Mouse (Mus musculus): Measurements from ENCODE around the gene Arhgef6. TPM values are rescaled to one million over a fixed set of nuclear protein-coding genes. Genes with fewer than 3 reads are reported as not detected.

The Arhgef6 gene
- total and polyA plus RNA-seq, 2 experiments from 2014 or later = 3.4 to 7.4 TPM

DNA sequence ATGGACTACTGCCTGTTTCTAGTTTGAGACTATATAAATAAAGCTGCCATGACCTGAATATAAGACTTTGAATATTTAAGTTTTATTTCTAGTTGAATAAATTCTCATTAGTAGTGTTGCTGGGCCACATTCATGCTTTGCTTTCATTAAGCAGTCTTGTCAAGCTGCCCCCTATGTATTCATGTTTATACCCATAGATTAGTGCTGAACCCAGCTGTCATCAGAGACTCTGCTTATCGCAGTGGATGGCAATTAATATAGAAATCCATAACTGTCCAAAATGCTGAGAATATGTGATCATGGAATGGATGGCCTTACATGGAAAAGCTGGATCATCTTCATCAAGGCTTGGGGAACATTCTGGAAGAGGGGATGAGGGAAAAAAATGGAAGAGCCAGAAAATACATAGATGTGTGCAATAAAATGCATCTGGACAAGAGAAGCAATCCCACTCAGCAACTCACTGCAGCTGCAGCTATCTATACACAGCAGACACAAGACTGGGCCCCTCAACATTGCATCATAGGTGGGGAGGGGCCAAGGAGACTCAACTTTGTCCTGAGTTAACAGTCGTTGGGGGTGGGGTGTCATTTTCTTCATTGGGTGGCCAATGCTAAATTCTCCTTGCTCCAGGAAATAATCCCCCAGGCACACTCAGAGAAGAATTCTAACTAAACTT is 26.5 kb upstream of the Arhgef6 start:
- H3K4me3 ChIP-seq (ENCODE audit: low read depth, low read length) = no peak overlapping the region
- no peak overlapping the region for H3K9ac ChIP-seq
- no peak overlapping the region for H3K27ac ChIP-seq (ENCODE audit: low read depth, low read length)
- no peak for ATAC-seq
- H3K36me3 ChIP-seq (ENCODE audit: insufficient read depth) = no peaks in the 10 kb centered on the region
- H3K4me2 ChIP-seq (ENCODE audit: low read depth) = no peak overlapping the region
- TF ChIP-seq CTCF (IDR thresholded peaks at IDR 0.05; ENCODE audit: low read depth) = no peak
- DNase-seq = no peak
- H3K27me3 ChIP-seq (ENCODE audit: insufficient read depth, low read length) = no peaks in the 10 kb centered on the region
- H3K9me3 ChIP-seq (ENCODE audit: low read length) = no peaks in the 10 kb centered on the region
- no peaks in the 10 kb centered on the region for H3K4me1 ChIP-seq (ENCODE audit: insufficient read depth)
- 74% methylated on average over 2 of the region's 2 CpGs for WGBS

GRCm38 (mm10) chrX:57359316-57359715 is 20.8 kb upstream of the Arhgef6 start:
- TF ChIP-seq CTCF (IDR thresholded peaks at IDR 0.05; ENCODE audit: low read depth) = no peak
- no peaks in the 10 kb centered on the region for H3K9me3 ChIP-seq (ENCODE audit: low read length)
- H3K27me3 ChIP-seq (ENCODE audit: insufficient read depth, low read length) = no peaks in the 10 kb centered on the region
- H3K4me2 ChIP-seq (ENCODE audit: low read depth) = no peak overlapping the region
- no peak for DNase-seq
- H3K36me3 ChIP-seq (ENCODE audit: insufficient read depth) = no peaks in the 10 kb centered on the region
- H3K27ac ChIP-seq (ENCODE audit: low read depth, low read length) = no peak overlapping the region
- H3K9ac ChIP-seq = no peak overlapping the region
- 79% methylated on average over 1 of the region's 1 CpGs for WGBS
- H3K4me3 ChIP-seq (ENCODE audit: low read depth, low read length) = no peak overlapping the region
- ATAC-seq = no peak
- H3K4me1 ChIP-seq (ENCODE audit: insufficient read depth) = no peaks in the 10 kb centered on the region

GRCm38 (mm10) chrX:57339220-57339619 is 691 bp upstream of the Arhgef6 start:
- Histone ChIP-seq H3K4me3 (ENCODE audit: low read depth, low read length) (no peak overlapping the region), H3K9ac (no peak overlapping the region), H3K4me2 (ENCODE audit: low read depth) (no peak overlapping the region; the same call in 1 of the 2 replicates), H3K27me3 (ENCODE audit: insufficient read depth, low read length) (no peaks in the 10 kb centered on the region), H3K27ac (ENCODE audit: low read depth, low read length) (no peak overlapping the region), H3K9me3 (ENCODE audit: low read length) (no peaks in the 10 kb centered on the region), H3K36me3 (ENCODE audit: insufficient read depth) (no peaks in the 10 kb centered on the region), H3K4me1 (ENCODE audit: insufficient read depth) (no peaks in the 10 kb centered on the region)
- 50% methylated on average over 4 of the region's 4 CpGs for WGBS
- TF ChIP-seq CTCF (IDR thresholded peaks at IDR 0.05; ENCODE audit: low read depth) = no peak
- DNase-seq (no peak), ATAC-seq (peak; percentile 60)

DNA sequence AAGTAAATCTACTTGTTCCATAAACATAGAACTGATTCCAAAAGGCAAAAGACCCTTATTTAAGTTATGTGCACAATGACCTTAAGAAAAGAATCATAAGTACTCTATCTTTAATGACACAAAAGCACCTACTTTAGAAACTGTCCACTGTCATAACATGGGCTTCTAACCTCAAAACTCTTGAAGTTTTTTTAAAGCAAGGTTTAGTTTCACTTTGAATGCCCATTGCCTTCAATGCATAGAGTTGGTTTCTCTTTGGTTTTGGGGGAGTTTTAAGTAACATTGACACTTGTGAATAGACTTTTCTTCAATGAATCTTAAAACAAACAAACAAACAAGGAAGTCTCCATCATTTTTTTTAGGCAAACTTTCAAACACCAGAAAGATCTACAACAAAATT is 947 bp downstream of the Arhgef6 start:
- Histone ChIP-seq H3K4me3 (ENCODE audit: low read depth, low read length) (no peak overlapping the region), H3K27ac (ENCODE audit: low read depth, low read length) (no peak overlapping the region), H3K36me3 (ENCODE audit: insufficient read depth) (no peaks in the 10 kb centered on the region), H3K27me3 (ENCODE audit: insufficient read depth, low read length) (no peaks in the 10 kb centered on the region), H3K4me2 (ENCODE audit: low read depth) (no peak overlapping the region), H3K9ac (no peak overlapping the region), H3K4me1 (ENCODE audit: insufficient read depth) (no peaks in the 10 kb centered on the region), H3K9me3 (ENCODE audit: low read length) (no peaks in the 10 kb centered on the region)
- ATAC-seq = no peak
- TF ChIP-seq CTCF (IDR thresholded peaks at IDR 0.05; ENCODE audit: low read depth) = no peak
- DNase-seq = no peak

- 83% methylated on average over 9 of the region's 9 CpGs for WGBS
- TF ChIP-seq CTCF (IDR thresholded peaks at IDR 0.05; ENCODE audit: low read depth) = no peak
- ATAC-seq = no peak
Measured at GRCm38 (mm10) chrX:57336958-57337357, 1.6 kb downstream of the Arhgef6 start.

DNA sequence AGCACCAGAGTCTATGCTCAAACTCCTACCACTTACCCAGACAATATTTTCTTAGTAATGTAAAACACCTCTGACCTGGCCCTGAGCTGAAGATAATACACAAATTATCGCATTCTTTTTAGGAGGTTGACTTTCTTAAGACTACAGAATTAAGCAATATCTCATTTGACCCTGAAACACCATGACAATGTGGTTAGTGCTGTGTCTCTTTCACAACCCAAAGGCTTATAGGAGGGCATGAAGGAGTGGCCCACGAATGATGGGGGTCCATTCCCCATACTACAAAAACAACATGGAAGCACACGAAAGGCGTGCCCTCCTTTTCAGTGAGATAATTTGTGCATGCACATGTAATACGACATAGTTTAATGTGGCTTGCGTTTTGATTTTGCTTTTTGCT is 3.2 kb downstream of the Arhgef6 start:
- H3K4me3 ChIP-seq (ENCODE audit: low read depth, low read length) = no peak overlapping the region
- no peak for ATAC-seq
- H3K36me3 ChIP-seq (ENCODE audit: insufficient read depth) = no peaks in the 10 kb centered on the region
- no peak overlapping the region for H3K4me2 ChIP-seq (ENCODE audit: low read depth)
- H3K27me3 ChIP-seq (ENCODE audit: insufficient read depth, low read length) = no peaks in the 10 kb centered on the region
- no peaks in the 10 kb centered on the region for H3K4me1 ChIP-seq (ENCODE audit: insufficient read depth)
- no peak for DNase-seq
- H3K27ac ChIP-seq (ENCODE audit: low read depth, low read length) = no peak overlapping the region
- no peak for TF ChIP-seq CTCF (IDR thresholded peaks at IDR 0.05; ENCODE audit: low read depth)
- H3K9ac ChIP-seq = no peak overlapping the region
- H3K9me3 ChIP-seq (ENCODE audit: low read length) = no peaks in the 10 kb centered on the region
- 89% methylated on average over 6 of the region's 6 CpGs for WGBS

More at GRCm38 (mm10) chrX:57336958-57337357, 1.6 kb downstream of the Arhgef6 start:
- H3K27ac ChIP-seq (ENCODE audit: low read depth, low read length) = no peak overlapping the region
- H3K36me3 ChIP-seq (ENCODE audit: insufficient read depth) = no peaks in the 10 kb centered on the region
- no peaks in the 10 kb centered on the region for H3K4me1 ChIP-seq (ENCODE audit: insufficient read depth)
- no peak overlapping the region for H3K4me3 ChIP-seq (ENCODE audit: low read depth, low read length)
- DNase-seq = no peak
- H3K9ac ChIP-seq = no peak overlapping the region
- no peak overlapping the region for H3K4me2 ChIP-seq (ENCODE audit: low read depth)
- no peaks in the 10 kb centered on the region for H3K9me3 ChIP-seq (ENCODE audit: low read length)
- H3K27me3 ChIP-seq (ENCODE audit: insufficient read depth, low read length) = no peaks in the 10 kb centered on the region

- 82% methylated on average over 3 of the region's 3 CpGs for WGBS
- H3K27me3 ChIP-seq (ENCODE audit: insufficient read depth, low read length) = no peaks in the 10 kb centered on the region
- no peak for ATAC-seq
Measured at GRCm38 (mm10) chrX:57327668-57328338, 10.7 kb downstream of the Arhgef6 start.

More at GRCm38 (mm10) chrX:57327668-57328338, 10.7 kb downstream of the Arhgef6 start:
- Histone ChIP-seq H3K4me1 (ENCODE audit: insufficient read depth) (no peaks in the 10 kb centered on the region), H3K36me3 (ENCODE audit: insufficient read depth) (no peaks in the 10 kb centered on the region), H3K9me3 (ENCODE audit: low read length) (no peaks in the 10 kb centered on the region), H3K27ac (ENCODE audit: low read depth, low read length) (no peak overlapping the region), H3K9ac (no peak overlapping the region), H3K4me3 (ENCODE audit: low read depth, low read length) (no peak overlapping the region), H3K4me2 (ENCODE audit: low read depth) (no peak overlapping the region)
- no peak for TF ChIP-seq CTCF (IDR thresholded peaks at IDR 0.05; ENCODE audit: low read depth)
- no peak for DNase-seq

Data from forebrain, postnatal 0 days (tissue).